Mouse (Mus musculus) lung, postnatal 0 days (tissue): ENCODE results near the gene Lin54.

ENCODE experiments used
- CTCF ChIP-seq: IDR thresholded peaks from 2 replicates; pipeline ENCODE4 v1.5.1; 2016; ENCODE audit warnings: antibody characterized with exemption, mild to moderate bottlenecking
- EP300 ChIP-seq: IDR thresholded peaks from 2 replicates; pipeline ENCODE4 v1.6.1; 2016; ENCODE audit warnings: antibody characterized with exemption, mild to moderate bottlenecking, control low read depth

GRCm38 (mm10) chr5:100429344-100430075, 70.9 kb downstream of the Lin54 start:
- TF ChIP-seq EP300 (peak; percentile 81; the same call in 1 of the 2 replicates), CTCF (no peak)
